Mouse (Mus musculus) heart, adult 8-10 months (tissue): ENCODE results near the gene Ubl4b. TPM values are rescaled to one million over a fixed set of nuclear protein-coding genes. Genes with fewer than 3 reads are reported as not detected.

Experiments
- DNase-seq: peaks from one replicate; pipeline ENCODE4 v3.0.0; 2022; ENCODE audit warnings: low spot score
- total RNA-seq, 4 experiments: library from RNA; stranded (reverse); gene quantifications; 2 replicates each; pipeline ENCODE4 v1.2.4; 2022

Ubl4b gene
- not detected for total RNA-seq

- DNase-seq, result no peak
These were observed at the start of gene Ubl4b for GRCm38 (mm10) chr3:107554842-107555241. Gene Ubl4b, minus strand, starts transcription at chr3:107555073.

- no peak for DNase-seq
These were observed 45.3 kb upstream of the Ubl4b start for GRCm38 (mm10) chr3:107600127-107600526.

- DNase-seq, result no peak
These were observed 42.9 kb upstream of the Ubl4b start for GRCm38 (mm10) chr3:107597586-107598389.

- DNase-seq, result no peak
These were observed 42.3 kb upstream of the Ubl4b start for GRCm38 (mm10) chr3:107597134-107597533.

- DNase-seq, result no peak
These were observed 41.7 kb upstream of the Ubl4b start for GRCm38 (mm10) chr3:107596559-107596958.

GRCm38 (mm10) chr3:107595938-107596461 lies 41.1 kb upstream of the Ubl4b start:
- no peak for DNase-seq

- DNase-seq, result no peak
These were observed 40.5 kb upstream of the Ubl4b start for GRCm38 (mm10) chr3:107595264-107595937.

- DNase-seq, result no peak
These were observed 39.9 kb upstream of the Ubl4b start, which contains the start of gene Alx3 for GRCm38 (mm10) chr3:107594662-107595263. Gene Alx3, plus strand, starts transcription at chr3:107595031.

- no peak for DNase-seq
These were observed 38.8 kb upstream of the Ubl4b start for GRCm38 (mm10) chr3:107593632-107594031.

- DNase-seq, result no peak
These were observed 36.7 kb upstream of the Ubl4b start for GRCm38 (mm10) chr3:107591612-107592011.

- no peak for DNase-seq
These were observed 31.6 kb upstream of the Ubl4b start for GRCm38 (mm10) chr3:107586504-107586903.

- DNase-seq, result no peak
These were observed 29.0 kb upstream of the Ubl4b start for GRCm38 (mm10) chr3:107583893-107584292.

- no peak for DNase-seq
These were observed 28.2 kb upstream of the Ubl4b start for GRCm38 (mm10) chr3:107582875-107583767.

- DNase-seq, result no peak
These were observed 27.4 kb upstream of the Ubl4b start for GRCm38 (mm10) chr3:107582130-107582874.

- DNase-seq, result no peak
These were observed 26.5 kb upstream of the Ubl4b start for GRCm38 (mm10) chr3:107581103-107582010.

- DNase-seq, result peak; percentile 64
These were observed 24.6 kb upstream of the Ubl4b start for GRCm38 (mm10) chr3:107579466-107579865.

GRCm38 (mm10) chr3:107577810-107578390 lies 23.0 kb upstream of the Ubl4b start:
- DNase-seq, result no peak

GRCm38 (mm10) chr3:107576807-107577206 lies 21.9 kb upstream of the Ubl4b start:
- no peak for DNase-seq

GRCm38 (mm10) chr3:107571205-107571604 lies 16.3 kb upstream of the Ubl4b start:
- DNase-seq, result no peak
